Mouse (Mus musculus) embryonic facial prominence, embryonic 11.5 days (tissue): ENCODE results near the gene Psmb4. TPM values are rescaled to one million over a fixed set of nuclear protein-coding genes. Genes with fewer than 3 reads are reported as not detected.
A peak's percentile ranks its signal among the peaks of the same experiment; 100 is the strongest.

Source experiments
- ATAC-seq: fragments of 200-750 bp; cut with Nextera tagmentation; replicated peaks from 2 replicates; pipeline ENCODE4 v1.8.0; 2017; ENCODE audit warnings: low read depth; ENCODE audit not compliant: insufficient number of reproducible peaks, low FRiP score, low TSS enrichment
- DNase-seq: peaks from one replicate; pipeline ENCODE4 v3.0.0-alpha.2; 2015; ENCODE audit warnings: low spot score
- H3K27ac ChIP-seq: fragments of 300-500 bp; sonication (generic); replicated peaks from 2 replicates; pipeline ENCODE4 v1.5.1; 2014; ENCODE audit warnings: mild to moderate bottlenecking, low read depth, low read length, control low read depth
- H3K27me3 ChIP-seq: fragments of 300-500 bp; sonication (generic); 2 replicates; pipeline ENCODE4 v1.6.1; 2014; ENCODE audit warnings: mild to moderate bottlenecking, low read length, moderate library complexity, mixed read lengths; ENCODE audit not compliant: control insufficient read depth, insufficient read depth
- H3K36me3 ChIP-seq: fragments of 300-500 bp; sonication (generic); replicated peaks from 2 replicates; pipeline ENCODE4 v1.6.1; 2014; ENCODE audit warnings: low read depth, mild to moderate bottlenecking, low read length, moderate library complexity, mixed read lengths; ENCODE audit not compliant: control insufficient read depth, insufficient read depth
- H3K4me1 ChIP-seq: fragments of 300-500 bp; sonication (generic); 2 replicates; pipeline ENCODE4 v1.6.1; 2014; ENCODE audit warnings: low read length, mixed read lengths; ENCODE audit not compliant: control insufficient read depth, insufficient read depth
- H3K4me2 ChIP-seq: fragments of 300-500 bp; sonication (generic); 2 replicates; pipeline ENCODE4 v1.6.1; 2014; ENCODE audit warnings: low read depth, mild to moderate bottlenecking, control low read depth, low read length, moderate library complexity
- H3K4me3 ChIP-seq: fragments of 300-500 bp; sonication (generic); 2 replicates; pipeline ENCODE4 v1.5.1; 2014; ENCODE audit warnings: low read depth, low read length, control low read depth
- H3K9ac ChIP-seq: fragments of 300-500 bp; sonication (generic); replicated peaks from 2 replicates; pipeline ENCODE4 v1.6.1; 2014; ENCODE audit warnings: mild to moderate bottlenecking, control low read depth, low read length
- H3K9me3 ChIP-seq: fragments of 300-500 bp; sonication (generic); replicated peaks from 2 replicates; pipeline ENCODE4 v1.6.1; 2016; ENCODE audit warnings: mild to moderate bottlenecking, low read length, inconsistent platforms, mixed read lengths; ENCODE audit not compliant: control insufficient read depth
- WGBS: fragments of 180-500 bp; shearing (Covaris S2); extraction: QIAGEN DNeasy Blood & Tissue Kit; methylation state at CpG from one replicate; pipeline ENCODE4 v1.1.7; 2014; 5-methylcytosine and 5-hydroxymethylcytosine counted together
- polyA plus RNA-seq: library from polyadenylated mRNA; unstranded; fragments of >200 nt; fragmentation: Nextera tagmentation; extraction: Ambion mirVana; gene quantifications from 2 replicates; pipeline ENCODE4 v1.2.1, GENCODE M21; 2014

Gene Psmb4
- polyA plus RNA-seq, 1 experiment from 2014 or later, result 361 TPM

GRCm38 (mm10) chr3:94847382-94847781, 39.4 kb downstream of the Psmb4 start:
- H3K9ac ChIP-seq, result no peak overlapping the region
- H3K4me2 ChIP-seq, result no peak overlapping the region
- no peak overlapping the region for H3K27ac ChIP-seq
- H3K9me3 ChIP-seq, result no peaks in the 10 kb centered on the region
- no peaks in the 10 kb centered on the region for H3K4me1 ChIP-seq
- ATAC-seq, result no peak
- no peaks in the 10 kb centered on the region for H3K27me3 ChIP-seq
- no peak for DNase-seq
- 94% methylated on average over 2 of the region's 2 CpGs for WGBS
- no peak overlapping the region for H3K4me3 ChIP-seq
- H3K36me3 ChIP-seq, result no peaks in the 10 kb centered on the region

- H3K4me1 ChIP-seq, result no peaks in the 10 kb centered on the region
- WGBS, result 79% methylated on average over 5 of the region's 5 CpGs
- no peaks in the 10 kb centered on the region for H3K36me3 ChIP-seq
- H3K9ac ChIP-seq, result no peak overlapping the region
- H3K27ac ChIP-seq, result no peak overlapping the region
- DNase-seq, result no peak
- peak overlapping the region; percentile 64 for H3K4me3 ChIP-seq
- no peak overlapping the region; the same call in 1 of the 2 replicates for H3K4me2 ChIP-seq
- no peaks in the 10 kb centered on the region for H3K9me3 ChIP-seq
- no peaks in the 10 kb centered on the region for H3K27me3 ChIP-seq
- no peak for ATAC-seq
Measured at GRCm38 (mm10) chr3:94839101-94839500, 47.7 kb downstream of the Psmb4 start.

- Histone ChIP-seq H3K36me3 (no peaks in the 10 kb centered on the region), H3K9me3 (no peaks in the 10 kb centered on the region), H3K9ac (peak overlapping the region; percentile 82), H3K27me3 (no peaks in the 10 kb centered on the region), H3K4me3 (peak overlapping the region; percentile 64), H3K27ac (peak overlapping the region; percentile 93), H3K4me2 (peak overlapping the region; percentile 67), H3K4me1 (no peaks in the 10 kb centered on the region)
- ATAC-seq (no peak), DNase-seq (no peak)
- 31% methylated on average over 9 of the region's 9 CpGs for WGBS
Measured at GRCm38 (mm10) chr3:94838631-94839030, 48.1 kb downstream of the Psmb4 start.

- peak; percentile 81 for DNase-seq
- Histone ChIP-seq H3K36me3 (no peaks in the 10 kb centered on the region), H3K4me3 (peak overlapping the region; percentile 64), H3K4me1 (no peaks in the 10 kb centered on the region), H3K9ac (peak overlapping the region; percentile 82), H3K27me3 (no peaks in the 10 kb centered on the region), H3K27ac (peak overlapping the region; percentile 93), H3K9me3 (no peaks in the 10 kb centered on the region), H3K4me2 (peak overlapping the region; percentile 67)
- WGBS, result under 1% methylated on average over 25 of the region's 62 CpGs
- 0 out of 2 replicates have a peak, but pooled peaks have one; percentile 34 for ATAC-seq
Measured at GRCm38 (mm10) chr3:94837959-94838496, 48.7 kb downstream of the Psmb4 start.

GRCm38 (mm10) chr3:94837183-94837890, 49.4 kb downstream of the Psmb4 start, which contains the start of gene Pogz:
Gene Pogz, plus strand, starts transcription at chr3:94837567.
- Histone ChIP-seq H3K27ac (peak within 1 kb of the TSS; percentile 93), H3K9me3 (no peaks in the 10 kb centered on the region), H3K27me3 (no peaks in the 10 kb centered on the region), H3K4me2 (peak within 1 kb of the TSS; percentile 67), H3K9ac (peak within 1 kb of the TSS; percentile 82), H3K4me1 (no peaks in the 10 kb centered on the region), H3K4me3 (peak within 1 kb of the TSS; percentile 64), H3K36me3 (no peaks in the 10 kb centered on the region)
- ATAC-seq (peak; percentile 93), DNase-seq (peak; percentile 98)
- WGBS, result 0% methylated on average over 52 of the region's 57 CpGs

GRCm38 (mm10) chr3:94835396-94835795, 51.4 kb downstream of the Psmb4 start:
- no peaks in the 10 kb centered on the region for H3K4me1 ChIP-seq
- no peaks in the 10 kb centered on the region for H3K9me3 ChIP-seq
- no peaks in the 10 kb centered on the region for H3K27me3 ChIP-seq
- H3K36me3 ChIP-seq, result no peaks in the 10 kb centered on the region
- H3K9ac ChIP-seq, result no peak overlapping the region
- no peak overlapping the region for H3K4me3 ChIP-seq
- no peak for ATAC-seq
- no peak overlapping the region for H3K27ac ChIP-seq
- 75% methylated on average over 3 of the region's 3 CpGs for WGBS
- DNase-seq, result no peak
- H3K4me2 ChIP-seq, result no peak overlapping the region

Other genes with a start within 250 kb of the Psmb4 start
- not detected in 2 replicates for gene Gm10972, start 243.8 kb downstream of the Psmb4 start, polyA plus RNA-seq
- gene Tuft1, start 228.1 kb downstream of the Psmb4 start, polyA plus RNA-seq, result 5.0 and 5.3 TPM in 2 replicates
- not detected in 2 replicates for gene Selenbp2, start 193.4 kb downstream of the Psmb4 start, polyA plus RNA-seq
- gene Cgn, start 100.5 kb downstream of the Psmb4 start, polyA plus RNA-seq, result 3.3 and 4.5 TPM in 2 replicates
- gene Pogz, start 49.4 kb downstream of the Psmb4 start, polyA plus RNA-seq, result 20.1 and 21.5 TPM in 2 replicates
- 10.5 and 11.3 TPM in 2 replicates for gene Selenbp1, start 46.1 kb upstream of the Psmb4 start, polyA plus RNA-seq
- gene Rfx5, start 67.1 kb upstream of the Psmb4 start, polyA plus RNA-seq, result 10.8 and 12.5 TPM in 2 replicates
- 25.1 and 30.1 TPM in 2 replicates for gene Pi4kb, start 87.8 kb upstream of the Psmb4 start, polyA plus RNA-seq
- 18.0 and 23.0 TPM in 2 replicates for gene Zfp687, start 128.5 kb upstream of the Psmb4 start, polyA plus RNA-seq
- 311 and 325 TPM in 2 replicates for gene Psmd4, start 155.7 kb upstream of the Psmb4 start, polyA plus RNA-seq
- 15.4 and 16.1 TPM in 2 replicates for gene Pip5k1a, start 220.0 kb upstream of the Psmb4 start, polyA plus RNA-seq
- 229 and 232 TPM in 2 replicates for gene Vps72, start 224.1 kb upstream of the Psmb4 start, polyA plus RNA-seq
- 0.28 and 0.42 TPM in 2 replicates for gene Tmod4, start 237.5 kb upstream of the Psmb4 start, polyA plus RNA-seq
- 71.8 and 84.0 TPM in 2 replicates for gene Scnm1, start 247.1 kb upstream of the Psmb4 start, polyA plus RNA-seq
- 13.2 and 15.1 TPM in 2 replicates for gene Lysmd1, start 247.1 kb upstream of the Psmb4 start, polyA plus RNA-seq